Mouse (Mus musculus) CH12.LX (cell line): ENCODE results near the gene Gm20388.

Experiments
- CHD2 ChIP-seq: IDR thresholded peaks from 2 replicates; pipeline ENCODE4 v1.6.1; 2011; ENCODE audit warnings: low read length, improper control_type of control experiment
- CTCF ChIP-seq, 2 experiments: IDR thresholded peaks in 1 of 2; conservative IDR thresholded peaks in 1 of 2; 2 replicates each; pipeline ENCODE4 v1.5.1; 2011 to 2012; ENCODE audit warnings: low read depth in 2 of 2, low read length in 2 of 2, improper control_type of control experiment in 1 of 2, inconsistent platforms in 1 of 2, mild to moderate bottlenecking in 1 of 2, moderate library complexity in 1 of 2
- E2F4 ChIP-seq: IDR thresholded peaks from 2 replicates; pipeline ENCODE4 v1.6.1; 2011; ENCODE audit warnings: low read depth, low read length, improper control_type of control experiment; ENCODE audit not compliant: insufficient replicate concordance
- ETS1 ChIP-seq: conservative IDR thresholded peaks from 2 replicates; pipeline ENCODE4 v1.6.1; 2012; ENCODE audit warnings: low read depth, mild to moderate bottlenecking, inconsistent platforms, low read length, improper control_type of control experiment, moderate library complexity
- KAT2A ChIP-seq: IDR thresholded peaks from 2 replicates; pipeline ENCODE4 v1.6.1; 2012; ENCODE audit warnings: low read length, improper control_type of control experiment, inconsistent platforms; ENCODE audit not compliant: insufficient replicate concordance
- MAX ChIP-seq: IDR thresholded peaks from 2 replicates; pipeline ENCODE4 v1.6.1; 2011; ENCODE audit warnings: low read length, improper control_type of control experiment
- NELFE ChIP-seq: IDR thresholded peaks from 2 replicates; pipeline ENCODE4 v1.6.1; 2011; ENCODE audit warnings: low read depth, low read length, improper control_type of control experiment
- NRF1 ChIP-seq: IDR thresholded peaks from 2 replicates; pipeline ENCODE4 v1.6.1; 2014; ENCODE audit warnings: low read depth, mild to moderate bottlenecking, inconsistent platforms, low read length, improper control_type of control experiment, moderate library complexity
- POLR2A ChIP-seq: IDR thresholded peaks from 2 replicates; pipeline ENCODE4 v1.6.1; 2011; ENCODE audit warnings: low read depth, mild to moderate bottlenecking, improper control_type of control experiment, low read length
- SIN3A ChIP-seq: IDR thresholded peaks from 2 replicates; pipeline ENCODE4 v1.6.1; 2012; ENCODE audit warnings: low read length, improper control_type of control experiment, inconsistent platforms
- USF1 ChIP-seq: IDR thresholded peaks from 2 replicates; pipeline ENCODE4 v1.6.1; 2014; ENCODE audit warnings: low read depth, mild to moderate bottlenecking, inconsistent platforms, low read length, improper control_type of control experiment

DNA sequence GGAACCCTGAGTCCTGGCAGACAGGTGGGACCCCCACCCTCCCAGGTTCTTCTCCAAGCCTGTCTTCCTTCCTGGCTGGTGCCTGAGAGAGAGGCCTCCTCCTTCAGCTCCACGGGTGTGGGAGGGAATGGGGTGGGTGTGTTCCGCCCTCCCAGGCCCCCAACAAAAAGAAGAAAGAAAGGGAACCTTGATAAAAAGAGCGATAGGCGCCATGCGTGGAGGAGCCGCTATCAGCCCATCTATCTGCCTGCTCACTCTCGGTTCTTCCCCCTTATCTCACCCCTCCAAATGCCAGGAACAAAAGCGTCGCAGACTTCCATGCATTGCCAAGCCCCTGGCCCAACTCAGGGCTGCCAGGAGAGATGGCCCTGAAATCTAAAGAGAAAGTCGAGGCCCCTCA is 2382.8 kb downstream of the Gm20388 start:
- no peak for TF ChIP-seq POLR2A
- no peak for TF ChIP-seq E2F4
- TF ChIP-seq CTCF (conservative IDR thresholded peaks at IDR 0.05 in 1 of 2, IDR thresholded peaks at IDR 0.05 in 1 of 2; ENCODE audit: low read depth in 2 of 2, low read length in 2 of 2): no peak
- no peak for TF ChIP-seq NELFE
- no peak for TF ChIP-seq ETS1
- TF ChIP-seq NRF1: no peak
- no peak for TF ChIP-seq SIN3A
- no peak for TF ChIP-seq USF1
- no peak for TF ChIP-seq MAX
- no peak for TF ChIP-seq CHD2
- no peak for TF ChIP-seq KAT2A
